Mouse (Mus musculus): ENCODE results near the gene Mfsd6l. TPM values are rescaled to one million over a fixed set of nuclear protein-coding genes. Genes with fewer than 3 reads are reported as not detected.

Mfsd6l gene
- total RNA-seq, 1 experiment from 2014 or later: not detected

GRCm38 (mm10) chr11:68545172-68545571, 10.8 kb upstream of the Mfsd6l start:
- ATAC-seq (replicated peaks in 1 of 2; ENCODE audit: insufficient read depth in 1 of 2, low FRiP score in 2 of 2, low TSS enrichment in 1 of 2, low read depth in 1 of 2, poor library complexity in 2 of 2, severe bottlenecking in 2 of 2): no peak

- no peak for ATAC-seq (replicated peaks in 1 of 2; ENCODE audit: insufficient read depth in 1 of 2, low FRiP score in 2 of 2, low TSS enrichment in 1 of 2, low read depth in 1 of 2, poor library complexity in 2 of 2, severe bottlenecking in 2 of 2)
Measured at GRCm38 (mm10) chr11:68545682-68546222, 10.2 kb upstream of the Mfsd6l start.

DNA sequence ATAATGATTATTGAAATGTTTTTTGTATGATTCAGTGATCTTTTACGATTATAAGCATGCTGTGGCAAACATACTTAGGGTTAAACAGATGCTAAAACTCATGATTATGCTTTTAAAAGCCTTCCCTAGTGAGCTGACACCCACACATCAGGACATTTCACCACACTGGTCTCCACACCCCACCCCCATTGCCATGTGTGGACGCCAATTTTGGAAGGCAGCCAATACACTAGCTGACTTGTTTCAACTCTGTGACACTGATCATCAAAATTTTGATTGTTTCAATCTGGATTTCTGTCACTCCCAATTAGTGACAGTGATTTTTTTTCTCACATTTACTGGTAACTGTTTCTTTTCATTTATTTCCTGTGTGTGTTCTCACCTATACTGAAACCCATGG, 8.5 kb upstream of the Mfsd6l start:
- ATAC-seq (replicated peaks in 1 of 2; ENCODE audit: insufficient read depth in 1 of 2, low FRiP score in 2 of 2, low TSS enrichment in 1 of 2, low read depth in 1 of 2, poor library complexity in 2 of 2, severe bottlenecking in 2 of 2): no peak

DNA sequence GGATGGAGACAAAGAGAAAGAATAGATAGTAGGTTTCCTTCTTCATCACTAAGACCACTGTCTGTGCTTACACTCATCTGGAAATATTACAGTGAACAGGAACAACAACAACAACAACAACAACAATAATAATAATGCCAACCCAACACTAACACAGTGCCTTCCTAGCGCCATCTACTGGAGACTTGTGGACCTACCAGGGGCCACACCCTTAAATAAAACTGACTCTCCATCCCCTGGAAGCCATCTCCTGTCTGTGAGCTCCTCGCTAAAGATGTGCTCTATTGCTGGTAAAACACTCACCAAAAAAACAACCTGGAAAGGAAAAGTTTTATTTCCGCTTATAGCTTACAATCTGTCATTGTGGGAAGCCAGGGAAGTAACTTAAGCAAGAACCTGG, 6.4 kb upstream of the Mfsd6l start:
- no peak; a peak in 1 of 4 replicates for ATAC-seq (replicated peaks in 1 of 2; ENCODE audit: insufficient read depth in 1 of 2, low FRiP score in 2 of 2, low TSS enrichment in 1 of 2, low read depth in 1 of 2, poor library complexity in 2 of 2, severe bottlenecking in 2 of 2)

DNA sequence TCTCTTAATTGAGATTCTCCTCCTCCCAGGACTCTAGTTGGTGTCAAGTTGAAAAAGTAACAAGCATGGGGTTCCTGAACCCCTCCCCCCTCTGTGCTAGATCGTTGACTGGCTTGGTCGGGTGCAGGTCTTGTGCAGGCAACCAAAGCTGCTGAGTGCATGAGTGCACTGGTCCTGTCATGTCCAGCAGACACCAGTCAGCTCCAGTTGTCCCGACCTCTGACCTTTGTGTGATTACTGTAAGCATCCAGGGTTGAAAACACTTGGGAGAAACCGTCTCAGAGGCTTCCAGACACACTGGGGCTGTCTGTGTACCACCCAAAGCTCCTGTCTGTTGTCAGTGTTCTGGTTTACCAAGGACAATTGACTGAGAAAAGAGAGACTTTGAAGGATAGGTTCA, 5.6 kb upstream of the Mfsd6l start:
- ATAC-seq (replicated peaks in 1 of 2; ENCODE audit: insufficient read depth in 1 of 2, low FRiP score in 2 of 2, low TSS enrichment in 1 of 2, low read depth in 1 of 2, poor library complexity in 2 of 2, severe bottlenecking in 2 of 2): no peak

GRCm38 (mm10) chr11:68553981-68554471, 2.0 kb upstream of the Mfsd6l start:
- ATAC-seq (replicated peaks in 1 of 2; ENCODE audit: insufficient read depth in 1 of 2, low FRiP score in 2 of 2, low TSS enrichment in 1 of 2, low read depth in 1 of 2, poor library complexity in 2 of 2, severe bottlenecking in 2 of 2): no peak; a peak in 1 of 4 replicates

DNA sequence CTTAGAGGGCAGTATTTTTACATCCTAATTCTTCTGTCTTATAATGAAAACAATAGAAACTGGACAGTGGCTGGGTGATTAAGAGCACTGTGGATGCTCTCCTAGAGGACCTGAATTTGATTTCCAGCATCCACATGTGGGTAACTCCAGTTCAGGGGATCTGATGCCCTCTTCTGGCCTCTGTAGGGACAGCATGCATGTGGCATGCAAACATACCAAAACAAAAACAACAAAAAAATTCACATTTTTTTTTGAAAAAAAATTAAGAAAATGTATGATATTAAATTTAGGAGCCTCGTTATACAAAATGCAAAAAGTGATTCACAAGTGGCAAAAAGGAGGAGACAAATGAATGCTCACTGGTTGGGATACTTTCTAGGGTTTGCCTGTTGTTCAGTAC, 3.6 kb downstream of the Mfsd6l start:
- ATAC-seq (replicated peaks in 1 of 2; ENCODE audit: insufficient read depth in 1 of 2, low FRiP score in 2 of 2, low TSS enrichment in 1 of 2, low read depth in 1 of 2, poor library complexity in 2 of 2, severe bottlenecking in 2 of 2): 0 out of 4 replicates have a peak, but pooled peaks of 1 of the 2 experiments have one; percentile 32

DNA sequence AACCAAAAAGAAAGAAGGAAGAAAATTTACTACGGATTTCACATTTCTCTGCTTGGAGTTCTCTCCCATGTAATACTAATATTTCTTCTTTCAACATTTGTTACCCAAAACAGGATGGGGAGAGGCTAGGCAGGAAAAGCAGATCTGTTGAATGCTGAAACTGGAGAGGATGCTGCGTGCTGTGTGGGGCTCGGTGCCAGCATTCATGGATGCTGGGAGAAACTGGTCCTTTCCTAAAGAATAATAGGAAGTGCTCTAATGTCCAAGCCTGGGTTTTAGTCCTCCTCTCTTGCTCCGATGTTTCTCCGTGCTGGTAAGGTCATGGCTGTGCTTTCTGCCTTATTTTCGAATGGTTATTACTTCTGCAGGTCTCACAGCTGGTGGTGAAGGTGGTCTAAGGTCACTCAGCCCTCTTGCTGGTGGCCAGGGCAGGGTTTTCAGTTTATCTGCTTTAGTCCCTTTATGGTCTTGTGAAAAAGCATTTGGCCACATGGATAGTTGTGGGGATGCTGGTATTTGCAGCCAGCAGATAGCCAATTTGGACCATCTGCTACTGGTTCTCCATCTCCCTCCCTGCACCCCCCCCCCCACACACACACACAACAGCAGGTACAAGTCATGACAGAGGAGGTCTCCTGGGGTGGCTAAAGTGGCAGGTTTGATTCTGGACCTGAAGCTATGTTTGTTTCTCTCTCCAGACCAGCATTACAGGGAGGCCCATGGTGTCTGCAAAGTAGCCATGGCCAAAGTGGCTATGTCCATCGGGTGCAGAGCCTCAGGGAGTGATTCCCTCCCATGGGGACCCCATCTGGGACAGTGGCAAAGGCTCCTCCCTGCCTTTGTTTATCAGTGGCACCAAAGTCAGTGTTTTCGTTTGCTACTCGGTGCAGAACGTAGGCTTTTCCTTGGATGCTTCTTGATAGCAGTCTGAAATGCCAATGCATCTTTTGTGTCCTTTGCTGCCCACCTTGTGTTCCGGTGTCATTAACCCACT, 6.3 kb downstream of the Mfsd6l start:
- no peak for ATAC-seq (replicated peaks in 1 of 2; ENCODE audit: insufficient read depth in 1 of 2, low FRiP score in 2 of 2, low TSS enrichment in 1 of 2, low read depth in 1 of 2, poor library complexity in 2 of 2, severe bottlenecking in 2 of 2)

- no peak for ATAC-seq (replicated peaks in 1 of 2; ENCODE audit: insufficient read depth in 1 of 2, low FRiP score in 2 of 2, low TSS enrichment in 1 of 2, low read depth in 1 of 2, poor library complexity in 2 of 2, severe bottlenecking in 2 of 2)
Measured at GRCm38 (mm10) chr11:68564356-68565031, 8.5 kb downstream of the Mfsd6l start.

DNA sequence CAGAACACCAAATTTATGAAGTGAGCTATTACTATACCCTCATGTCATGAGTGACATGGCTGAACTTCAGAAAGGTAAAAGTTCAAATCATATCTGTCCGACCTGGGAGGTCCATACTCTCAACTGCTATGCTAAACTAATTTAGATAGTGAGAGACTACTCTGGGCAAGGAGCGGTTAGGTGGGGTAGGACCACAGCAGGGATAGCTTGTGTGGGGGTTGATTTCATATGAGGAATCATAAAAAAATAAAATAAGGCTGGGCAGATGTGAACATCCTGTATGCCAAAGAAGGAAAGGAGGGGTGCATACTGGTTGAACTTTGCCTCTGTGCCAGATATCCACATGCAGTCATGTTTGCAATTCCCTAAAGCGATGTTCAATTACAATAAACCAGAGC, 9.0 kb downstream of the Mfsd6l start:
- no peak for ATAC-seq (replicated peaks in 1 of 2; ENCODE audit: insufficient read depth in 1 of 2, low FRiP score in 2 of 2, low TSS enrichment in 1 of 2, low read depth in 1 of 2, poor library complexity in 2 of 2, severe bottlenecking in 2 of 2)

GRCm38 (mm10) chr11:68566447-68567059, 10.6 kb downstream of the Mfsd6l start:
- ATAC-seq (replicated peaks in 1 of 2; ENCODE audit: insufficient read depth in 1 of 2, low FRiP score in 2 of 2, low TSS enrichment in 1 of 2, low read depth in 1 of 2, poor library complexity in 2 of 2, severe bottlenecking in 2 of 2): peak; percentile 59 to 68; a peak in 2 of 4 replicates

- ATAC-seq (replicated peaks in 1 of 2; ENCODE audit: insufficient read depth in 1 of 2, low FRiP score in 2 of 2, low TSS enrichment in 1 of 2, low read depth in 1 of 2, poor library complexity in 2 of 2, severe bottlenecking in 2 of 2): no peak
Measured at GRCm38 (mm10) chr11:68570861-68571260, 14.9 kb downstream of the Mfsd6l start.

DNA sequence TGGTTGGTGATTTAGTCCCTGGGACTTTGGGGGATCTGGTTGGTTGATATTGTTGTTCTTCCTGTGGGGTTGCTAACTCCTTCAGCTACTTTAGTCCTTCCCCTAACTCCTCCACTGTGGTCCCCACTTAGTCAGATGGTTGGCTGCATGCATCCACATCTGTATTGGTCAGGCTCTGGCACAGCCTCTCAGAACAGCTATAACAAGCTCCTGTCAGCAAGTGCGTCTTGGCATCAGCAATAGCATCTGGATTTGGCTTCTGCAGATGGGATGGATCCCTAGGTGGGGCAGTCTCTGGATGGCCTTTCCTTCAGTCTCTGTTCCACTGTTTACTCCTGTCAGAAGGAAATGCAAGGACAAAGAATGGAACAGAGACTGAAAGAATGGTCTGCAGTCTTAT, 21.1 kb downstream of the Mfsd6l start:
- no peak for ATAC-seq (replicated peaks in 1 of 2; ENCODE audit: insufficient read depth in 1 of 2, low FRiP score in 2 of 2, low TSS enrichment in 1 of 2, low read depth in 1 of 2, poor library complexity in 2 of 2, severe bottlenecking in 2 of 2)

DNA sequence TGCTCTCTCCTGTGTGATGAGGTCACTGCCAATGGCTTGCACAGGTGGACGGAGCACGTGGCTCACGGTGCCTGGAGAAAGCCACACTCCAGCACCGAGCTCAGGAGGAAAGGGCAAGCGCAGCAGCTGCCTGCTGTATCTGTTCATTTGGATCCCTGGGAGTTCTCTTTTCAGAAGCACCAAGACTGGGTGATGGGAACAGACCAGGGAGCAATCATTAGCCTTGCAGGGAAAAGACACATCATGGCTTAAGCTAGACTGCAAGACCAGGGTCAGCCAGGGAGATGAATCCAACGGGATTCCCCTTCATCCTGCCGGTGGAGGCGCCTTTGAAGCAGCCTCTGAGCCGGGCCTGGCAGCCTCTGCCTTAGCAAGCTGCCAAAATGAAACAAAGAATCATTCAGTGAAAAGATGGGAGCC, 23.5 kb downstream of the Mfsd6l start:
- no peak for ATAC-seq (replicated peaks in 1 of 2; ENCODE audit: insufficient read depth in 1 of 2, low FRiP score in 2 of 2, low TSS enrichment in 1 of 2, low read depth in 1 of 2, poor library complexity in 2 of 2, severe bottlenecking in 2 of 2)

DNA sequence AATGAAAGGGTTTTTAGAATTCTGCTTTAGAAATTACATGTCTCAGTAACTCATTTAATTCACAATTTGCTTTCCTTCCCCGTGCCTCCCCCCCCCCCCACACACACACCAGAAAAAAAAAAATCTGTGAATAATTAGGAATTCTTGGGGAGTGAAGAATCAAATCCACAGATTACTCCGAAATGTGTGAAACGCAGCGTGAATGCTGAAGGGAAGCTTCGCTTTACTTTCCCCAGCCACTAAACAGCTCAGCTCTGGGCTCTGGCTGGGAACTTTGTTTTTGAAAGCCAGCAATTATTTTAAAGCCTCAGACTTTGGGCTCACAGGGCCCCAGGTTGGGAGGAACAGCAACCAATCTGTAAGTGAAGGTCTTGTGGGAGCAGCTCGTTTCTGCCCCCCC, 24.6 kb downstream of the Mfsd6l start:
- no peak for ATAC-seq (replicated peaks in 1 of 2; ENCODE audit: insufficient read depth in 1 of 2, low FRiP score in 2 of 2, low TSS enrichment in 1 of 2, low read depth in 1 of 2, poor library complexity in 2 of 2, severe bottlenecking in 2 of 2)

- no peak for ATAC-seq (replicated peaks in 1 of 2; ENCODE audit: insufficient read depth in 1 of 2, low FRiP score in 2 of 2, low TSS enrichment in 1 of 2, low read depth in 1 of 2, poor library complexity in 2 of 2, severe bottlenecking in 2 of 2)
Measured at GRCm38 (mm10) chr11:68583225-68583624, 27.2 kb downstream of the Mfsd6l start.

DNA sequence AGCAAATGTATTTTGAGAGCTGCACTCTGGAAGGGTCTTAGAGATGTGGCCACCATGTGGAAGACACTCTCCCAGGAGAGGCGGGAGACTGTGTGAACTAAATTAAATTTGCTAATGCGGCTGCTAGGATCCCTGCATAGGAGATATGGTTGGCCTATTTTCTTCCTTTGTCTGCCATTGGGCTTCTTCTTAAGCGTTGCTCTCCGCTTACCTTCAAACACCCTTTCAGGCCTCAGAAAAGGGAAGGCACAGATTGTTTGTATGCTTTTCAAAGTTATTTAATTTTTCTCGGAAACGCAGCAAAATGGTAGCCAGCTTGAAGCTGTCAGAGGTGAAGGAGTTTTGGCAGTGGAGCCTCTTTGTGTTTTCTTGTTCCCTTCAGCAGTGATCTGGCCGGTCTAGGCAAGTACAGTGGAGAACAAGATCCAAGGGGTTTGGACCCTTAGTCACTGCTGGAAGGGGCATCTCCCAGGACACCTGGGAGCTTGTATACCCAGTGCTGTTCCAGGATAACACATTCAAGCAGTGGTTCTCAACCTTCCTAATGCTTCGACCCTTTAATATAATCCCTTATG, 28.0 kb downstream of the Mfsd6l start:
- ATAC-seq (replicated peaks in 1 of 2; ENCODE audit: insufficient read depth in 1 of 2, low FRiP score in 2 of 2, low TSS enrichment in 1 of 2, low read depth in 1 of 2, poor library complexity in 2 of 2, severe bottlenecking in 2 of 2): no peak
